Mouse (Mus musculus) heart, embryonic 16.5 days (tissue): Measurements from ENCODE around the gene Gm1110. TPM values are rescaled to one million over a fixed set of nuclear protein-coding genes. Genes with fewer than 3 reads are reported as not detected.
A peak's percentile ranks its signal among the peaks of the same experiment; 100 is the strongest.
"Not testable (repeated sequence)": the region's sequence is repeated elsewhere in the genome, so short reads cannot be mapped to it uniquely, and the experiment has no call there.

ENCODE experiments used
- ATAC-seq: fragments of 200-750 bp; cut with Nextera tagmentation; replicated peaks from 2 replicates; pipeline ENCODE4 v1.8.0; 2017; ENCODE audit warnings: moderate number of reproducible peaks; ENCODE audit not compliant: insufficient read depth, low FRiP score; ENCODE audit errors: extremely low read depth
- H3K27ac ChIP-seq: fragments of 300-500 bp; sonication (generic); 2 replicates; pipeline ENCODE4 v1.5.1; 2014; ENCODE audit warnings: mild to moderate bottlenecking, low read length, control low read depth, moderate library complexity
- H3K27me3 ChIP-seq: fragments of 300-500 bp; sonication (generic); 2 replicates; pipeline ENCODE4 v1.6.1; 2014; ENCODE audit warnings: low read length, mixed read lengths; ENCODE audit not compliant: control insufficient read depth, insufficient read depth
- H3K36me3 ChIP-seq: fragments of 300-500 bp; sonication (generic); 2 replicates; pipeline ENCODE4 v1.6.1; 2014; ENCODE audit not compliant: control insufficient read depth, insufficient read depth
- H3K4me1 ChIP-seq: fragments of 300-500 bp; sonication (generic); 2 replicates; pipeline ENCODE4 v1.6.1; 2014; ENCODE audit warnings: low read length, mixed read lengths; ENCODE audit not compliant: control insufficient read depth, insufficient read depth
- H3K4me2 ChIP-seq: fragments of 300-500 bp; sonication (generic); 2 replicates; pipeline ENCODE4 v1.6.1; 2014; ENCODE audit warnings: low read depth, mild to moderate bottlenecking, control low read depth, low read length
- H3K4me3 ChIP-seq: fragments of 300-500 bp; sonication (generic); 2 replicates; pipeline ENCODE4 v1.5.1; 2014; ENCODE audit warnings: mild to moderate bottlenecking, control low read depth, low read length
- H3K9ac ChIP-seq: fragments of 300-500 bp; sonication (generic); 2 replicates; pipeline ENCODE4 v1.6.1; 2014; ENCODE audit warnings: low read length, control low read depth
- H3K9me3 ChIP-seq: fragments of 300-500 bp; sonication (generic); replicated peaks from 2 replicates; pipeline ENCODE4 v1.6.1; 2016; ENCODE audit warnings: low read length; ENCODE audit not compliant: control insufficient read depth
- WGBS: fragments of 180-500 bp; shearing (Covaris S2); extraction: QIAGEN DNeasy Blood & Tissue Kit; methylation state at CpG from one replicate; pipeline ENCODE4 v1.1.7; 2014; 5-methylcytosine and 5-hydroxymethylcytosine counted together
- polyA plus RNA-seq: library from polyadenylated mRNA; unstranded; fragments of >200 nt; fragmentation: Nextera tagmentation; extraction: Ambion mirVana; gene quantifications from 2 replicates; pipeline ENCODE4 v1.2.1, GENCODE M21; 2015

Gene Gm1110
- 0.12 TPM in 1 of 2 replicates, not detected in the other for polyA plus RNA-seq

- no peaks in the 10 kb centered on the region for H3K27me3 ChIP-seq
- no peak within 1 kb of the TSS for H3K9ac ChIP-seq
- no peak within 1 kb of the TSS for H3K27ac ChIP-seq
- H3K4me1 ChIP-seq = 0 out of 2 replicates have a peak, but pooled peaks cover 3% of the 10 kb centered on the region
- 71% methylated on average over 13 of the region's 13 CpGs for WGBS
- no peaks in the 10 kb centered on the region for H3K9me3 ChIP-seq
- H3K4me3 ChIP-seq = no peak within 1 kb of the TSS
- no peaks in the 10 kb centered on the region for H3K36me3 ChIP-seq
- ATAC-seq = no peak
- H3K4me2 ChIP-seq = no peak within 1 kb of the TSS
Measured at GRCm38 (mm10) chr9:26922909-26923526, at the start of gene Gm1110. Gm1110 (minus strand) TSS chr9:26923111.

GRCm38 (mm10) chr9:26947790-26948189, 24.9 kb upstream of the Gm1110 start:
- Histone ChIP-seq H3K27me3 (no peaks in the 10 kb centered on the region), H3K4me1 (no peaks in the 10 kb centered on the region), H3K36me3 (no peaks in the 10 kb centered on the region), H3K4me2 (no peak overlapping the region), H3K9ac (no peak overlapping the region), H3K27ac (no peak overlapping the region), H3K9me3 (no peaks in the 10 kb centered on the region), H3K4me3 (no peak overlapping the region)
- ATAC-seq = no peak
- 66% methylated on average over 2 of the region's 2 CpGs for WGBS

GRCm38 (mm10) chr9:26924146-26924545, 1.2 kb upstream of the Gm1110 start:
- 27% methylated on average over 3 of the region's 3 CpGs for WGBS
- 0 out of 2 replicates have a peak, but pooled peaks cover 3% of the 10 kb centered on the region for H3K4me1 ChIP-seq
- no peak overlapping the region for H3K4me3 ChIP-seq
- no peak for ATAC-seq
- no peaks in the 10 kb centered on the region for H3K36me3 ChIP-seq
- no peak overlapping the region for H3K27ac ChIP-seq
- H3K9ac ChIP-seq = no peak overlapping the region
- no peaks in the 10 kb centered on the region for H3K9me3 ChIP-seq
- H3K27me3 ChIP-seq = no peaks in the 10 kb centered on the region
- no peak overlapping the region for H3K4me2 ChIP-seq

- Histone ChIP-seq H3K36me3 (no peaks in the 10 kb centered on the region), H3K4me3 (no peak overlapping the region), H3K27ac (no peak overlapping the region), H3K27me3 (no peaks in the 10 kb centered on the region), H3K9me3 (no peaks in the 10 kb centered on the region), H3K4me2 (no peak overlapping the region), H3K4me1 (0 out of 2 replicates have a peak, but pooled peaks cover 3% of the 10 kb centered on the region), H3K9ac (no peak overlapping the region)
- ATAC-seq = no peak
- WGBS = 73% methylated on average over 2 of the region's 2 CpGs
Measured at GRCm38 (mm10) chr9:26919778-26920177, 3.1 kb downstream of the Gm1110 start.

- 31% methylated on average over 4 of the region's 4 CpGs for WGBS
- peak; percentile 83 for ATAC-seq
- H3K27me3 ChIP-seq = no peaks in the 10 kb centered on the region
- H3K4me1 ChIP-seq = peaks cover 6% of the 10 kb centered on the region
- peak overlapping the region; percentile 68 for H3K27ac ChIP-seq
- H3K36me3 ChIP-seq = no peaks in the 10 kb centered on the region
- no peak overlapping the region for H3K4me3 ChIP-seq
- no peaks in the 10 kb centered on the region for H3K9me3 ChIP-seq
- peak overlapping the region; percentile 14 for H3K4me2 ChIP-seq
- H3K9ac ChIP-seq = no peak overlapping the region
Measured at GRCm38 (mm10) chr9:26913150-26913549, 9.8 kb downstream of the Gm1110 start.

GRCm38 (mm10) chr9:26911251-26911650, 11.7 kb downstream of the Gm1110 start:
- H3K27ac ChIP-seq = no peak overlapping the region
- H3K9me3 ChIP-seq = no peaks in the 10 kb centered on the region
- no peak overlapping the region for H3K4me2 ChIP-seq
- no peak overlapping the region for H3K9ac ChIP-seq
- no peaks in the 10 kb centered on the region for H3K27me3 ChIP-seq
- WGBS = 68% methylated on average over 1 of the region's 1 CpGs
- no peak for ATAC-seq
- H3K4me1 ChIP-seq = peaks cover 6% of the 10 kb centered on the region
- H3K36me3 ChIP-seq = no peaks in the 10 kb centered on the region
- H3K4me3 ChIP-seq = no peak overlapping the region

GRCm38 (mm10) chr9:26869856-26870255, 53.1 kb downstream of the Gm1110 start:
- not testable (repeated sequence) for H3K9ac ChIP-seq, H3K4me2 ChIP-seq, H3K27me3 ChIP-seq, ATAC-seq, H3K9me3 ChIP-seq, H3K4me3 ChIP-seq, H3K4me1 ChIP-seq, H3K27ac ChIP-seq, H3K36me3 ChIP-seq
- 71% methylated on average over 7 of the region's 7 CpGs for WGBS

GRCm38 (mm10) chr9:26860751-26861150, 62.2 kb downstream of the Gm1110 start, which contains the start of gene Glb1l3:
Glb1l3 (minus strand) TSS chr9:26860890.
- 54% methylated on average over 5 of the region's 5 CpGs for WGBS
- no peak within 1 kb of the TSS for H3K9ac ChIP-seq
- H3K36me3 ChIP-seq = no peaks in the 10 kb centered on the region
- no peak within 1 kb of the TSS for H3K27ac ChIP-seq
- H3K9me3 ChIP-seq = no peaks in the 10 kb centered on the region
- no peak within 1 kb of the TSS for H3K4me2 ChIP-seq
- H3K4me1 ChIP-seq = no peaks in the 10 kb centered on the region
- ATAC-seq = no peak
- H3K4me3 ChIP-seq = no peak within 1 kb of the TSS
- no peaks in the 10 kb centered on the region for H3K27me3 ChIP-seq

GRCm38 (mm10) chr9:26831089-26831488, 91.8 kb downstream of the Gm1110 start:
- no peaks in the 10 kb centered on the region for H3K27me3 ChIP-seq
- no peak overlapping the region for H3K4me2 ChIP-seq
- no peaks in the 10 kb centered on the region for H3K4me1 ChIP-seq
- H3K36me3 ChIP-seq = no peaks in the 10 kb centered on the region
- WGBS = 68% methylated on average over 3 of the region's 3 CpGs
- H3K9ac ChIP-seq = no peak overlapping the region
- no peaks in the 10 kb centered on the region for H3K9me3 ChIP-seq
- no peak for ATAC-seq
- no peak overlapping the region for H3K4me3 ChIP-seq
- no peak overlapping the region for H3K27ac ChIP-seq
